Mouse (Mus musculus) small intestine, adult 2 months (tissue): ENCODE measurements at regions not wholly inside any gene's neighbourhood (a gene's known extent, or its start where the extent isn't known, plus 50 kb on each side); places are given as distances from the start of the nearest gene placed in this dataset.

Source experiments
- CTCF ChIP-seq: fragments of 200-500 bp; IDR thresholded peaks from 2 replicates; pipeline ENCODE4 v1.5.1; 2012; ENCODE audit warnings: low read depth, mild to moderate bottlenecking, control low read depth, inconsistent platforms, low read length, moderate library complexity, mixed read lengths; ENCODE audit not compliant: insufficient replicate concordance, insufficient read length; ENCODE audit errors: extremely low read depth
- POLR2A ChIP-seq: fragments of 200-500 bp; IDR thresholded peaks from 2 replicates; pipeline ENCODE4 v1.6.1; 2012; ENCODE audit warnings: low read depth, mild to moderate bottlenecking, control low read depth, inconsistent platforms, low read length, moderate library complexity

DNA sequence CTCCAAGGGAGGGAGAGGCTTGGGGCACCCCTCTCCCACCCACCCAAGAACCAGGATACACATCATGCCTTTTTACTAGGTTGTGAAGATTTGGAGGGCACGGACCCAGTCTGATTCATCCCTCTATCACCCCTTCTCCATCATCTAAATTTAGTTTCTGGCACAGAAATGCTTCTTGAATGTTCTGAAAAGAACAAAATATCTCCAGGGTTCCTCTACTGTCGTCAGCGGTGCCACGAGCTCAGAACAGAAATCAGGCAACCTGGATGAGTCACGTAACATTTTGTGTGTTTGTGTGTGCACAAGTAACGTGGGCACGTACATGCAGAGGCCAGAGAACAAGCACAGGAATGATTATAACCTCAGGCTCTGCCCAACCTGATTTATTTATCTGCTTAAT is 99.1 kb upstream of the Mkln1 start:
- TF ChIP-seq CTCF (no peak), POLR2A (no peak)
